Mouse (Mus musculus) right cerebral cortex, postnatal 36 days (tissue): ENCODE measurements at regions not wholly inside any gene's neighbourhood (a gene's known extent, or its start where the extent isn't known, plus 50 kb on each side); places are given as distances from the start of the nearest gene placed in this dataset.
A peak's percentile ranks its signal among the peaks of the same experiment; 100 is the strongest.

Experiments
- DNase-seq, 2 experiments: peaks; one replicate each; pipeline ENCODE4 v3.0.0; 2022; ENCODE audit warnings: low spot score in 2 of 2, mixed read lengths in 1 of 2

- DNase-seq: no peak
These were observed 177.7 kb upstream of the Id4 start for GRCm38 (mm10) chr13:48083294-48083693.

GRCm38 (mm10) chr13:48083807-48084206 lies 177.2 kb upstream of the Id4 start:
- DNase-seq: no peak

DNA sequence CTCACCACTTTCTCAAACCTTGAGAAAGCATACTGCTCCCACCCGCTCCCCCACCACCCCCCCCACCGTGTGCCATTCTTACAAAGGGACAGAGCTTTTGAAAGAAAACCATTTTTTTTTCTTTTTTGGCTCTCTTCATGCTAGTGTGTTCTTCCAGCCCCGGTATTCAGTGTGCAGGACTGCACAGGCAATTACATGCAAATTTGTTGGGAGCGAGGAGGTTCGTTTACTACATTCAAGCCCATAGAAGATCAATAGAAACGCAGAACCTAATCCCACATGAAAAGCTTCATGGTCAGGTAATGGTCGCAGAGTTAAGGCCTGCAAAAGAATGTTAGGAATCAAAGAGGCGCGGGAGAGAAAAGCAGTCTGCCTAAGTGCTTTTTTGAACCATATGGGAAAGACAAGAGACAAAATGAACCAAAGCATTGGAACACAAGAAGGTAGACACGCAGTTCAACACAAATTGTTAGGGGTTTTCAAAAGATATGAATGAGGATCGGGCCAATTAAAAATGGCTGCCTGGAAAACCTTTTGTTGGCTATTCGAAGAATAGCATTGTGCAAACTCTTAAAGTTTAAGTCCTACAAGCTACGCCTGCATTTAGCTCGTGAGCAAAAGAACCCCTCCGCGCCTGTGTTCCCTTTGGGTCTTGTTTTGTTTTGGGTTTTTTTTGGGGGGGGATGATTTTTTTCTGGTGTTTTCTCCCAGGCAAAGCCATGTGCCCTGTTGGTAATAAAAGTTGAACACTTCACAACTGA lies 166.6 kb upstream of the Id4 start:
- no peak for DNase-seq

DNA sequence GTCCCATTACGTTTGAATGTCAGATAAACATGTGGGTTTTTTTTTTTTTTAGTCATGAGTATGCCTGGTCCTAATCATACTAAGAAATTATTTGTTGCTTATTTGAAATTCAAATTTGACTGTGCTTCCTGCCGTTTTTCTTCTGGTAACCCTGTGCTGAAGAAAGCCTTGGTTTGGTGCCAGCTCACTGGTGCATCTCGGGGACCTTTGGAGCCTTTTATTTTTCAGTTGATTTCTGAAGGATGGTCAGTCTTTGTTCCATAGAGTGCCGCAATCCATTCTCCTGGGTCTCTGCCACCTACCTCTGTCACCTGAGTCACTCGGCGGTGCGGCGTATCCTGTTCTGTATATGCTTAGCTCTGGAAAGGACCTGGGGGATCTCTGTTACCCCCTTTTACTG lies 158.9 kb upstream of the Id4 start:
- DNase-seq: no peak

- no peak for DNase-seq
These were observed 158.5 kb upstream of the Id4 start for GRCm38 (mm10) chr13:48102576-48102975.

DNA sequence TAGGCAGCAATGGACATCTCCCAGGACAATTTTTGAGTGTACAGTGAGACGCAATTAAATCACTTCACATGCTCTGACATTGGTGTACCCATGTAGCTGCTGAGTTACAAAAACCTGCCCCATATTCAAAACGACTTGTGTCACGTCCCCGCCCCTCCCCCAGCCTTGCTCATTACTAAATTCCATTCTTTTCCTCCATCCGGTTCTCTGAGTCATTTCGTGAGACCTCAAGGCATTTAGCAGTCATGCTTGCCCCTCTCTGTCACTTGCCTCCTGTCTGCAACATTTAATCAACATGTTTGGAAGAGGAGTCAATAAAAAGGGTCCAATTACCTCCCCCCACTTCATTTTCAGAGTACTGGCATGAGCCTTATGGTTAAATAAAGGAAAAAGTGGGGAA lies 156.3 kb upstream of the Id4 start:
- no peak for DNase-seq

- no peak for DNase-seq
These were observed 154.1 kb upstream of the Id4 start for GRCm38 (mm10) chr13:48106946-48107345.

DNA sequence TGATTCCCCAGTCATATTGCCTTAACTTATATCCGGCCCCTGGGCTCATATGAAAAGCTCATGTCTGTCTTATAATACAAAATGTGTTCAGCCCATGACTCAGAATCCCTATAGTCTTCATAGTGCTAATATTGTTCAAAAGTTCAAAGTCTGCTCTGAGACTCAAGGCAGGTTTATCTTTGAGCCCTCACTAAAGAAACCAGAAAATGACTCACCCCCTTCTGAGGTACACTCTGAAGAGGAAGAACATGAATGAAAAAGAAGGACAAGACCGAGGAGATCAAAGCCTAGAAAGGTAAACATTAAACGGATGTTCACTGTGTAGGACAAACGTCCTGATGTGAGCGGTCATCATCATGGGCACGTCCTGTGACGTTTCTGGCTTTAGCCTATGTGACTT lies 145.1 kb upstream of the Id4 start:
- no peak for DNase-seq

GRCm38 (mm10) chr13:48126582-48126981 lies 134.4 kb upstream of the Id4 start:
- DNase-seq: peak in 1 of 2 experiments; percentile 16

DNA sequence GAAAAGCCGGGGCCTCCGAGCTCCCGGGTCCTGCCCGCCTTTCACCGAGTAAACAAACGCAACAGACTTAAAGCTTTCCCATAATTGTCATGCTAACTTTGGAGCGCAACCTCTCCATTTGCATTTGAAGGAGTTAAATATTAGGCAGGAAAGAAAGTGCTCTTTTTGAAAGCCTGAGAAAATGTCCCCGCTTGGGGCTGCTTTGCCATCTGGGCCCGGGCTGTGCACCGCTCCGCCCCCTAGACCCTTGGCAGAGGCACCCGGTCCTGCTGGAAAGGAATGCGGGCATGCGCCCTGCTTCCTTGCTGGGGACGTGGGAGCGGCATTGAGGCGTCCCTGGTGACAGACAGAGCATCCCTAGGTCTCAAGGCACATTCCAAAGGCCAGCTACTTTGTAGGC lies 130.3 kb upstream of the Id4 start:
- peak; percentile 35 to 49 for DNase-seq

DNA sequence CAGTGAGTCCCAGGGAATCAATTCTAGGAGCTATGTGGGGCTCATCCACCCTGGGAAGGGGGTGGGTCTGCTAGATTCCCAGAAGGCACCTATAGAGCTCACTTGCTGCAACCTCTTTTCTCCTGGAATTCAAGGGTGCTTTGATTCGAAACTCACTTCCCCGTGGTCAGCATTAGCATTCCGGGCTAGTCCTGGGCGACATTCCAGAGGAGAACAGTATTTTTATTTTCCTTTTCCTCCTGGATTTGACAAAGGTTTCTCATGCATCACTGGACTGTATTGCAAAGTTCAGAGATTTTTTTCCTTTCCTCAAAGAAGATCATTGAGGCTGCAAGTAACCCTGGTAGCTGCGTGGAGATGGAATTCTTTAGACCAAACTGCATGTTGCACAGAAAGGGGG lies 129.3 kb upstream of the Id4 start:
- DNase-seq: no peak

GRCm38 (mm10) chr13:48145976-48146375 lies 115.1 kb upstream of the Id4 start:
- DNase-seq: no peak

- no peak for DNase-seq
These were observed 114.0 kb upstream of the Id4 start for GRCm38 (mm10) chr13:48147061-48147460.

DNA sequence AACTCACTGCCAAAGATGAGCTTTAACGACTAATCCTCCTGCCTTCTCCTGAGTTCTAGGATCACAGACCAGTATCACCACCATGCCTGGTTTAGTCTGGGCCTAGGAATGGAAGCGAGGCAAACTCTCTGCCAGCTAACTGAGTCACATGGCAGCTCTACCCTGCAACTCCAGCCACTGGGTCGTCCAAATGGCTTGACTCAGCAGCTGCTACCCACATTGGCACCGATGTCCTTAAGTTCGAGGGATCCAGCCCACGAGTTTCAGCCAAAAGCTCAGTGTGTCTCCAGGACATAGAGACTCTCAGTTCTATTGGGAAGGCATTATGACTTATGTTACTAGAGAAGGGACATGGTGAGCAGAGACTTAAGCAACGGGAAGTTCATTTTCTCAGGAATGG lies 107.8 kb upstream of the Id4 start:
- peak; percentile 2 to 3 for DNase-seq

- no peak for DNase-seq
These were observed 107.2 kb upstream of the Id4 start for GRCm38 (mm10) chr13:48153684-48154413.

- DNase-seq: no peak
These were observed 106.5 kb upstream of the Id4 start for GRCm38 (mm10) chr13:48154414-48155105.

DNA sequence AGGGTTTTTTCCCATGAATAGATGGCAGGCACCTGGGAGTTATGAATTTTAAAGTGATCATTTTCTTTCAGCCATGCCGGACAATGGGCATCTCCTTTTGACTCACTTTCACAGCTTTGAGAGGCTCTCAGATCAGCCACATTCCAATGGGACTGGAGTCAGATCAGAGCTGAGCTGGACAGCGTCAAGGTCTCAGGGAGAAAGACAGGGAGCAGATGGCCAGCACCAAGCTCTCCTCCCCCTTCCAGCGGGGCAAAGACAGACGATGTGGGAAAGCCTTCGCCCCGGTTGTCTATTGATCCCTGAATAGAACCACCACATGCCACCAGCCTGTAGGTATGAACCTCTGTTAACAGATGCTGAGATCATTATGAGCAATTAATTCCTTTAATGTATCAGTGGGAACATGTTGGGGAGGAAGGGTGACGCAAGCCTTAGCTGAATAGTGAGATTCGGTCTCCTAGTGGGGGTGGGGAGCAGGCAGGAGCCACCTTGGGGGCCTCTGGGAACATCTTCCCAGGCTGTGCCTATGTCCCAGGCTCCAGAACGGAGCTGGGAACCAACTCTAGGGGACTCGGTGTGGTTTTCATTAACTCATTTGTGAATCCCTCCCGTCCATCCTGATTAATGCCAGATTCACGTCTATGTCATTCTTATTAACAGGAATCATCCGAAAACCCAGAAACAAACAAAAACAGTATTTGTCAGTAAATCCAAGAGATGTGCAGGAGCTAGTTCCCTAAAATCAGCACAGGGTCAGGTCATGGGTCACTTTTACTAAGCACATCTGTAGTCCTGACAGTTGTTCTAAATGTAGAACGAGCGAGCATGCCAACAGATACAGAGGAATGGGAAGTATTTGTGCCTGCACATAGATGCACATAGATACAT lies 101.8 kb upstream of the Id4 start:
- no peak for DNase-seq

DNA sequence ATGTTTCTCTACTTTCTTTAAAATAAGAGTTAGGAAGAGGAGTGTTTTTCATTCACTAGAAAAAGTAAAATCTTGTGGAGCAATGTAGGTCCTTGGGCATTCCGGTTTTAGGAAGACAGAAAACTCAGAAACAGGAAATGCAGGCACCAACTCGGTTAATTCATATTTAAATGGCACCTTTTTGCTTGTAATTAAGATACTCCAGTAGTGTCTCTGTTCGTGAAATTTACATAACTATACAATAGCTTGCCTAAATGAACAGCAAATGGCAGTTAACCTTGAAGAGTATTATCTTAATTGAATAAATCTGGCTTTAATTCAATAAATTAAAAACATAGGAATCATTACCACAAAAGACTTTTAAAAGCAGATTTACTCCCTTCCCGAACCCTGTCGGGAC lies 100.9 kb upstream of the Id4 start:
- DNase-seq: no peak

GRCm38 (mm10) chr13:48161339-48161738 lies 99.7 kb upstream of the Id4 start:
- no peak for DNase-seq

DNA sequence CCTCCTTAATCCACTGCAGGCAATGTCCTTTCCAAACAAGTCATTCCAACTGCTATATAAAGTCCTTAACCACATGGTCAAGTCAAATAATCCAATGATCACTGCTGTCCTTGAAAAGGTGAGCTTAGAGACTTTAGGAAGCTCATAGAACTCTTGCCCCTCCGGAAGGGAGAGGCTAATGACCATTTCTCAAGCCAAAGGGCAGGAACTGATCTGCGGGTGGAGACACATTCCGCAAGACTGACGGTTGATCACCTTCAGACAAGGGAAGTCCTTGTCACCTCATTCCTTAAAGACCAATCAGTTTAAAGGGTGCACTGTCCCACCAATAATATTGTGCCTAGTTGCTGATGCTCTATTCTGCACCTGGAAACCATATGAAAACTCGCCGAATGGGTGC lies 96.4 kb upstream of the Id4 start:
- no peak for DNase-seq

DNA sequence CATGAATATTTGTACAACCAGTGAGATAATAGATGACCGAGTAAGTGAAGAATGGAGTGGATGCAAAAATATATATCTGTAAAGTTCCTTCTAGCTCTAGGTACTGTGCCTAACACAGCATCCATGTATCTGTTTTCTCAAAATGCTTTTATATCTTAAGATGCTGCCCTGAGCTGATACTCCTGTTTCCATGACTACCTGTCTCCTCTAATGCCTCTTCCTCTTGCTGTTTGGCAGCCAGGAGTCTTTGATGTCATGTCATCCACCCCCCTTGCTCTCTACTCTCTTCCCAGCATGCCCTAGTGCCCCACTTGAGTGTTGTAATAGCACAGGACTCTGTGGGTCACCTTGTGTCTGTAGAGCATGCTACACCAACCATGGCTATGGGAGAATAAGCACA lies 95.2 kb upstream of the Id4 start:
- DNase-seq: no peak

DNA sequence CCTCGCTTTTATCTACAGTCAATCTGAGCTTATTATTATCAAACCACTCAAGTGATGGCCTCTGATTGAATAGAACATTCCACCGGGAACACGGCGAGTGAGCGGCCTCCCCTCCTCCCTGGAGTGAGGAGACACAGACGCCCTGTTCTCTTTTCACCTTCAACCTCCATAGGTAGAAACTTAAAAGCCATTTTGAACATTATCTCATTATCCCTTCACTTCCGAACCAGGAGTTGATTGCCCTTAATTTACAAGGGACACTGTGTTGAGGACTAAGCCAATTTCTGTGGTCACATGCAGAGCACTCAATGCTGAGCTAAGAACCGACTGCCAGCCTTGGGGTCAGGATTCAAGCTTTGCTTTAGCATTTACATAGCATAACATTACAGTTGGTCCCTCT lies 93.1 kb upstream of the Id4 start:
- DNase-seq: no peak
